Mouse (Mus musculus): ENCODE data around the gene 5830473C10Rik. TPM values are rescaled to one million over a fixed set of nuclear protein-coding genes. Genes with fewer than 3 reads are reported as not detected.
"Not testable (repeated sequence)": the region's sequence is repeated elsewhere in the genome, so short reads cannot be mapped to it uniquely, and the experiment has no call there.

Gene 5830473C10Rik
- polyA plus RNA-seq, 1 experiment = 0.13 TPM

- H3K27ac ChIP-seq (ENCODE audit: insufficient read depth, low read length) = no peak overlapping the region
- no peak overlapping the region for H3K4me3 ChIP-seq (ENCODE audit: insufficient read depth, low read length)
- peaks cover 2% of the 10 kb centered on the region; the same call in 1 of the 2 replicates for H3K4me1 ChIP-seq (ENCODE audit: control insufficient read depth, insufficient read depth, low read length)
- no peak for TF ChIP-seq CTCF (IDR thresholded peaks at IDR 0.05; ENCODE audit: extremely low read depth, insufficient read depth, low read length)
- TF ChIP-seq POLR2A (IDR thresholded peaks at IDR 0.05; ENCODE audit: extremely low read depth, insufficient read depth, low read length) = no peak
These were observed 51.2 kb downstream of the 5830473C10Rik start for GRCm38 (mm10) chr5:90611996-90612611.

DNA sequence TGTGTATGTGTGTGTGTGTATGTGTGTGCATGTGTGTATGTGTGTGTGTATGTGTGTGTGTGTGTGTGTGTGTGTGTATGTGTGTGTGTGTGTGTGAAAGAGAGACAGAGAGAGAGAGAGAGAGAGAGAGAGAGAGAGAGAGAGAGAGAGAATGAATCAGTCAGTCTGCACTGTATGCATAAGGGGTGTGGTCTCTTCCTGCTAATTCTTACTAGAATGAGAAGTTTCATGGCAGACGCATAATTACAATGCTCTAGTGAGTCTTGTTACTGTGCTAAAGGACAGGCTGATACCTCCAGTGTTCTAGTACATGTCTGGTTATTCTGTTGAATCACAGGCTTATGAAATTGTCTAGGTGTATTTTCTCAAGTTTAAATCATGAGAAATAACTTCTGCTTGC lies 51.8 kb downstream of the 5830473C10Rik start:
- H3K4me1 ChIP-seq (ENCODE audit: control insufficient read depth, insufficient read depth, low read length) = not testable (repeated sequence)

DNA sequence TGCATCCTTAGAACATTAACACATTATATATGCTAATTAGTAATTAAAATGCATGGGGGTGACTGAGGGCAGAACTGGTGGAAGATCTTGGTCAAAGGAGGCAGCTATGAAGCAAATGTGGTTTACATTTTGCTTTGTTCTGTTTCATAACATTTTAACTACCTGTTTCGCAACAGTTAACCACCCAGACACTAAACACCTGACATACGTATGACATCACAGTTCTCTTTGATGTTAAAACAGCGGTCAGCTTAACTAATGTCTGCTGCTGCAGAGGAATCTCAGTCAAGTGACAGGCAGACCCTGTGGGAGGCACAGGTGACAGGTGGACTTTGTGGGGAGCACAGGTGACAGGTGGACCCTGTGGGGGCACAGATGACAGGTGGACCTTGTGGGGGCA lies 57.0 kb downstream of the 5830473C10Rik start:
- H3K4me1 ChIP-seq (ENCODE audit: control insufficient read depth, insufficient read depth, low read length) = peaks cover 3% of the 10 kb centered on the region
- H3K27ac ChIP-seq (ENCODE audit: insufficient read depth, low read length) = no peak overlapping the region
- no peak for TF ChIP-seq POLR2A (IDR thresholded peaks at IDR 0.05; ENCODE audit: extremely low read depth, insufficient read depth, low read length)
- no peak for TF ChIP-seq CTCF (IDR thresholded peaks at IDR 0.05; ENCODE audit: extremely low read depth, insufficient read depth, low read length)
- no peak overlapping the region for H3K4me3 ChIP-seq (ENCODE audit: insufficient read depth, low read length)

More for the DNA sequence above, 51.8 kb downstream of the 5830473C10Rik start:
- H3K4me3 ChIP-seq (ENCODE audit: insufficient read depth, low read length); H3K27ac ChIP-seq (ENCODE audit: insufficient read depth, low read length): not testable (repeated sequence)

DNA sequence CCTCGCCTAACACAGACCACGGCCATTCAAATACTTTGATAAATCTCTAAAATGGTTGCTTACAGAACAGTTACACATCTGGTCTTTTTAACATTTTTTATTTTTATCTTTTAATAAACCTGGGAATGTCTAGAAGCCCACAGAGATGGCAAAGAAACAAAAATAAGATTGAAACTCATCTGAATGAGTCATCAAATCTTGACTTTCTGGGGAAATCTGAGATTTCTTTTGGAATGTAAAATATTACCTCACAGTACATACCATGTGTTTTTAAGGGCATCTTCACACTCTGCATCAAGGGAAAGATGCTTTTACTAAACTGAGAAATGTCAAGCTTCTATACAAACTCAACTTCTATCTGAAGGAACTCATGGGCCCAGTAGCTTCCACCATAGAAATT lies 60.4 kb downstream of the 5830473C10Rik start:
- TF ChIP-seq POLR2A (IDR thresholded peaks at IDR 0.05; ENCODE audit: extremely low read depth, insufficient read depth, low read length) = no peak
- TF ChIP-seq CTCF (IDR thresholded peaks at IDR 0.05; ENCODE audit: extremely low read depth, insufficient read depth, low read length) = no peak
- Histone ChIP-seq H3K4me1 (ENCODE audit: control insufficient read depth, insufficient read depth, low read length) (peaks cover 3% of the 10 kb centered on the region), H3K27ac (ENCODE audit: insufficient read depth, low read length) (no peak overlapping the region), H3K4me3 (ENCODE audit: insufficient read depth, low read length) (no peak overlapping the region)

DNA sequence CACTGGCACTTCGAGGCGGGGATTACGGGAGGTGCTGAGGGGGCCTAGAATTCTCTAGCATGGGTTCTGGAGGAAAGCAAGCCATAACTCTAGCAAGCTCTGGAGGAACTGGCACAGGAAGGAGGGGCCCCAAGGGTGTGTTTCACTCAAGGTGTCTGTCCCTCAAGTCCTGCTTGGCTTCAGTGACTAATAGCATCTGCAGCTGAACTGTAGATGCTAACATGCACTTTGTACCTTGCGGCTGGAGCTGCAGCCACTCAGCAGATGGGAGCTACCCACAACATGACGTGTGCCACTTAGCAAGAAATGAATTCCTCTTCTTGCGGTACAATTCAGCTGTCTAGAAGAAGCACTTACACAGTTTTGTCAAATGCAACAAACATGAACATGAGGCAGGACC lies 60.8 kb downstream of the 5830473C10Rik start:
- Histone ChIP-seq H3K4me3 (ENCODE audit: insufficient read depth, low read length) (no peak overlapping the region), H3K4me1 (ENCODE audit: control insufficient read depth, insufficient read depth, low read length) (peaks cover 3% of the 10 kb centered on the region), H3K27ac (ENCODE audit: insufficient read depth, low read length) (no peak overlapping the region)
- TF ChIP-seq POLR2A (IDR thresholded peaks at IDR 0.05; ENCODE audit: extremely low read depth, insufficient read depth, low read length) (no peak), CTCF (IDR thresholded peaks at IDR 0.05; ENCODE audit: extremely low read depth, insufficient read depth, low read length) (no peak)

DNA sequence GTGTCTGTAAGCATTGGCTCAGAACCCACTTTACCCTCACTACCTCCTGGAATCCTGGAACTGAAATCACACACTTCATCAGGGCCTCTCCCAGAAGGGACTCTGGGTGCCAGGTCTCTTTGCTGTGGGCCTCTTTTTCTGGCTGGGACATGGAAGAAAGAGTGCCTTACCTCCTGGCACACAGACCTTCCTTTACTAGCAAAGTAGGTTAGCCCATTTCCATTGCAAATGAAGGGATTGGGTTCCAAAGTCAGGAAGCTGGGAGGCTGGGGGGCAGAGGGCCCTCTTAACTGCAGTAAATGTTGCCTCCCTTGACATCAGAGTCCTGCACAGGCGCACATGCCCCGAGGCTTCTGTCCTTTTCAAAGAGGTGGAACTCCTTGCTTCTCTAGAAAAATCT lies 62.3 kb downstream of the 5830473C10Rik start:
- H3K4me3 ChIP-seq (ENCODE audit: insufficient read depth, low read length) = no peak overlapping the region
- H3K4me1 ChIP-seq (ENCODE audit: control insufficient read depth, insufficient read depth, low read length) = peaks cover 3% of the 10 kb centered on the region
- no peak overlapping the region for H3K27ac ChIP-seq (ENCODE audit: insufficient read depth, low read length)
- no peak for TF ChIP-seq POLR2A (IDR thresholded peaks at IDR 0.05; ENCODE audit: extremely low read depth, insufficient read depth, low read length)
- TF ChIP-seq CTCF (IDR thresholded peaks at IDR 0.05; ENCODE audit: extremely low read depth, insufficient read depth, low read length) = no peak

GRCm38 (mm10) chr5:90624708-90625425 lies 64.0 kb downstream of the 5830473C10Rik start:
- no peak for TF ChIP-seq POLR2A (IDR thresholded peaks at IDR 0.05; ENCODE audit: extremely low read depth, insufficient read depth, low read length)
- no peak for TF ChIP-seq CTCF (IDR thresholded peaks at IDR 0.05; ENCODE audit: extremely low read depth, insufficient read depth, low read length)
- Histone ChIP-seq H3K4me1 (ENCODE audit: control insufficient read depth, insufficient read depth, low read length) (peaks cover 3% of the 10 kb centered on the region), H3K27ac (ENCODE audit: insufficient read depth, low read length) (no peak overlapping the region), H3K4me3 (ENCODE audit: insufficient read depth, low read length) (no peak overlapping the region)

DNA sequence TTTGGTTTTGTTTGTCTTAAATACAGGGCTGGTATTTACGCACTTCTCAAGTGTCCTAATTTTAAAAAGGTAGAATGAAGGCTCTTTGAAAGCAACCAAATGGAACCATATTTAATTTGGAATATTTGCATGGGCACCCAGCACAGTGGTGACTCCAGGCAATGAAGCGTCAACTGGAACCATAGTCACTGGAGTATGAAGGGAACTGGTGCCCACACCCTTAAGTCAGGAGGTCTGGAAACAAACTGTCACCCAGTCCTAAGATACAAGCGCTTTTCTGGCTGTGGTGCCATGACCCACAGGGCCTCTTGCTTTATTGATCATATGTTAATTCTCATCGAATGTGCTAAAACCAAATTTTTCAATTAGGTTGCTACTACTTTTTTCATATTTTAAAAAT lies 66.5 kb downstream of the 5830473C10Rik start:
- H3K4me1 ChIP-seq (ENCODE audit: control insufficient read depth, insufficient read depth, low read length) = no peaks in the 10 kb centered on the region
- H3K4me3 ChIP-seq (ENCODE audit: insufficient read depth, low read length) = no peak overlapping the region
- TF ChIP-seq POLR2A (IDR thresholded peaks at IDR 0.05; ENCODE audit: extremely low read depth, insufficient read depth, low read length) = no peak
- TF ChIP-seq CTCF (IDR thresholded peaks at IDR 0.05; ENCODE audit: extremely low read depth, insufficient read depth, low read length) = no peak
- H3K27ac ChIP-seq (ENCODE audit: insufficient read depth, low read length) = no peak overlapping the region

DNA sequence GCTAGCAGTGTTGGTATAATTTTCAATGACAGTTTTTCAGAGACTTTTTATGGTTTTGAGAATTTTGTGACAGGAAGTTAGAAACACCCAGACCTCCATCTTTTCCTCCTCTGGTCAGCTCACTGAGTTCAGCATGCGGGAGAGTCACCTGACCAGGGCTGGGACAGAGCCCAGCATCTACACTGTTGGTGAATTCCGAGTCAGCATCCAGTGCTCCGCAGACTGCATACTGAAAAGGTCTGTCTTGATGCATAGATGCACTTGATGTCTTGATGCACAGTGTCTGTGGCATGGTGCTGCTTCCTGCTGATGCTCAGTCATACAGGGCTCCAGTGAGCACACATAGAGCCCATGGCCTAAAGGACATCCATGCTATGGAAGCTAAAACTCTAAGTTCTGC lies 67.1 kb downstream of the 5830473C10Rik start:
- TF ChIP-seq CTCF (IDR thresholded peaks at IDR 0.05; ENCODE audit: extremely low read depth, insufficient read depth, low read length) (no peak), POLR2A (IDR thresholded peaks at IDR 0.05; ENCODE audit: extremely low read depth, insufficient read depth, low read length) (no peak)
- no peak overlapping the region for H3K27ac ChIP-seq (ENCODE audit: insufficient read depth, low read length)
- H3K4me3 ChIP-seq (ENCODE audit: insufficient read depth, low read length) = no peak overlapping the region
- H3K4me1 ChIP-seq (ENCODE audit: control insufficient read depth, insufficient read depth, low read length) = no peaks in the 10 kb centered on the region

GRCm38 (mm10) chr5:90628530-90628929 lies 67.6 kb downstream of the 5830473C10Rik start:
- Histone ChIP-seq H3K4me1 (ENCODE audit: control insufficient read depth, insufficient read depth, low read length) (no peaks in the 10 kb centered on the region), H3K4me3 (ENCODE audit: insufficient read depth, low read length) (no peak overlapping the region), H3K27ac (ENCODE audit: insufficient read depth, low read length) (no peak overlapping the region)
- no peak for TF ChIP-seq CTCF (IDR thresholded peaks at IDR 0.05; ENCODE audit: extremely low read depth, insufficient read depth, low read length)
- TF ChIP-seq POLR2A (IDR thresholded peaks at IDR 0.05; ENCODE audit: extremely low read depth, insufficient read depth, low read length) = no peak
